Mouse (Mus musculus): ENCODE measurements around the gene Dcp1b. TPM values are rescaled to one million over a fixed set of nuclear protein-coding genes. Genes with fewer than 3 reads are reported as not detected.
"Not testable (repeated sequence)": the region's sequence is repeated elsewhere in the genome, so short reads cannot be mapped to it uniquely, and the experiment has no call there.

The Dcp1b gene
- polyA plus RNA-seq, 1 experiment from 2014 or later: 14.2 TPM

DNA sequence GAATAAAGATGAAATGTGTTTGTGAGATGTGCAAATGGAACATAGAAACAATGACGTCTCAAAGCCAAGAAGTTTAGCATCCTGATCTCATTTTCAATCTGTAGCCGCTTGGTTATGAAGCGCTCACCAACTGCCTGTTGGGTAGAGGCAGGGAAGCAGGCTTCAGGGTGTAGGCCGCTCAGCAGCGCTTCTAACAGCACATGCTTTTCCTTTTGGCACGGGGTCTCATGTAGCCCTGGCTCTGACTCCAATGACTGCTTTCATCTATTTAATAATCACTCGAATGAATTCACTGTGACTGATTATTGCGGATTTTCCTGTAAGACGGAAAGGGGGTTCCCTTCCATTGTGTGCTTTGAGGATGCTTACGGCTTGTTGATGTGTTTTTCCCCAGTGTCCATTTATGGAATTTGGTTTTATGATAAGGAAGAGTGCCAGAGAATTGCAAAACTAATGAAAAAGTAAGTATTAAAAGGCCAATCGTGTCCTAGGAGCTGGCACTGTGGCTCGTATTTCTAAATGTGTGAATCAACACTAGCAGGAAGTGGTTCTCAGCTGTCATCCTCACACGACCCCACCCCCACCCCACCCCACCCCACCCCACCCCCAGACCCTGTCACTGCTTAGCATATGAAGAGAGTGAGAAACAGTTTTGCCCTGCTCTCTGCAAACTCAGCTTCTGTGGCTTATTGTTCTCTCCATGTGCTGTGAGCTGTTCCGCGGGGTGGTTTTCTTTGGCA is 23.7 kb downstream of the Dcp1b start:
- Histone ChIP-seq H3K27me3 (replicated peaks) (no peaks in the 10 kb centered on the region), H3K9ac (no peak overlapping the region), H3K4me1 (peaks cover 13% of the 10 kb centered on the region), H3K9me3 (no peaks in the 10 kb centered on the region), H3K36me3 (replicated peaks) (peaks cover 6% of the 10 kb centered on the region; the same call in 1 of the 2 replicates), H3K27ac (no peak overlapping the region), H3K4me3 (no peak overlapping the region), H3K4me2 (no peak overlapping the region)
- 21% methylated on average over 15 of the region's 15 CpGs for WGBS
- peak; percentile 70; the same call in 1 of the 2 replicates for ATAC-seq (replicated peaks)

- no peak overlapping the region for H3K27ac ChIP-seq
Measured at GRCm38 (mm10) chr6:119199274-119199879, 24.3 kb downstream of the Dcp1b start.

DNA sequence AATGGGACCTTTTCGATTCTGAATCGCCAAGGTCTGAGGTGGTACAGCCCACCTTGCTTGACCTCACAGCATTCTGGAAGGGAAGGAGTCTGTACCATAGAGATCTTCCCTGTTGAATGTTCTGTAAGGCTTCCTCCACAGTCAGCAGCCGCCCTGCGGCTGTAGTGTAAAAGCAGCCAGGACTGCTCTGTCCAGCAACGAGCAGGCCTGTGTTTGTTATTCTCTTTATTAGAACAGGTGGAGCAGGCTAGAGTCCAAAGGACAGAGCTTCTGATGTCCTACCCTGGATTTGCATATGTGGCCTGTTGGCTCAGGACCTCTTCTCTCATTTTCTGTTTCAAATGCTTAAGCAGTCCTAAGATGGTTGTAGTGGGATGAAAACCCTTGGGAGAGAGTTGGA is 25.3 kb downstream of the Dcp1b start:
- Histone ChIP-seq H3K4me3 (no peak overlapping the region), H3K27ac (no peak overlapping the region), H3K36me3 (replicated peaks) (0 out of 2 replicates have a peak, but pooled peaks cover 8% of the 10 kb centered on the region), H3K4me1 (peaks cover 13% of the 10 kb centered on the region), H3K27me3 (replicated peaks) (no peaks in the 10 kb centered on the region), H3K9ac (no peak overlapping the region), H3K4me2 (no peak overlapping the region), H3K9me3 (no peaks in the 10 kb centered on the region)
- WGBS: 83% methylated on average over 5 of the region's 5 CpGs
- ATAC-seq (replicated peaks): no peak

More at GRCm38 (mm10) chr6:119199274-119199879, 24.3 kb downstream of the Dcp1b start:
- H3K27me3 ChIP-seq (replicated peaks): no peaks in the 10 kb centered on the region
- no peak overlapping the region for H3K9ac ChIP-seq
- H3K36me3 ChIP-seq (replicated peaks): 0 out of 2 replicates have a peak, but pooled peaks cover 8% of the 10 kb centered on the region
- peaks cover 13% of the 10 kb centered on the region for H3K4me1 ChIP-seq
- H3K9me3 ChIP-seq: no peaks in the 10 kb centered on the region
- no peak overlapping the region for H3K4me2 ChIP-seq
- ATAC-seq (replicated peaks): no peak
- 23% methylated on average over 8 of the region's 8 CpGs for WGBS
- H3K4me3 ChIP-seq: no peak overlapping the region

GRCm38 (mm10) chr6:119201575-119201974 is 26.5 kb downstream of the Dcp1b start:
- Histone ChIP-seq H3K4me3 (no peak overlapping the region), H3K4me2 (no peak overlapping the region), H3K9me3 (no peaks in the 10 kb centered on the region), H3K27ac (no peak overlapping the region), H3K36me3 (replicated peaks) (0 out of 2 replicates have a peak, but pooled peaks cover 8% of the 10 kb centered on the region), H3K9ac (no peak overlapping the region), H3K4me1 (peaks cover 13% of the 10 kb centered on the region), H3K27me3 (replicated peaks) (no peaks in the 10 kb centered on the region)
- 92% methylated on average over 4 of the region's 4 CpGs for WGBS
- ATAC-seq (replicated peaks): no peak

GRCm38 (mm10) chr6:119204286-119204685 is 29.2 kb downstream of the Dcp1b start:
- H3K9ac ChIP-seq: no peak overlapping the region
- H3K36me3 ChIP-seq (replicated peaks): 0 out of 2 replicates have a peak, but pooled peaks cover 8% of the 10 kb centered on the region
- no peaks in the 10 kb centered on the region for H3K27me3 ChIP-seq (replicated peaks)
- no peak overlapping the region for H3K27ac ChIP-seq
- 89% methylated on average over 7 of the region's 7 CpGs for WGBS
- H3K4me2 ChIP-seq: no peak overlapping the region
- ATAC-seq (replicated peaks): no peak
- no peaks in the 10 kb centered on the region for H3K9me3 ChIP-seq
- H3K4me3 ChIP-seq: no peak overlapping the region
- H3K4me1 ChIP-seq: peaks cover 3% of the 10 kb centered on the region

- H3K9me3 ChIP-seq: no peaks in the 10 kb centered on the region
- H3K27me3 ChIP-seq (replicated peaks): no peaks in the 10 kb centered on the region
- no peak overlapping the region for H3K4me3 ChIP-seq
- H3K4me1 ChIP-seq: no peaks in the 10 kb centered on the region
- 0 out of 2 replicates have a peak, but pooled peaks cover 8% of the 10 kb centered on the region for H3K36me3 ChIP-seq (replicated peaks)
- no peak for ATAC-seq (replicated peaks)
- H3K4me2 ChIP-seq: no peak overlapping the region
- no peak overlapping the region for H3K27ac ChIP-seq
- H3K9ac ChIP-seq: no peak overlapping the region
- WGBS: 59% methylated on average over 3 of the region's 3 CpGs
Measured at GRCm38 (mm10) chr6:119204915-119205314, 29.9 kb downstream of the Dcp1b start.

DNA sequence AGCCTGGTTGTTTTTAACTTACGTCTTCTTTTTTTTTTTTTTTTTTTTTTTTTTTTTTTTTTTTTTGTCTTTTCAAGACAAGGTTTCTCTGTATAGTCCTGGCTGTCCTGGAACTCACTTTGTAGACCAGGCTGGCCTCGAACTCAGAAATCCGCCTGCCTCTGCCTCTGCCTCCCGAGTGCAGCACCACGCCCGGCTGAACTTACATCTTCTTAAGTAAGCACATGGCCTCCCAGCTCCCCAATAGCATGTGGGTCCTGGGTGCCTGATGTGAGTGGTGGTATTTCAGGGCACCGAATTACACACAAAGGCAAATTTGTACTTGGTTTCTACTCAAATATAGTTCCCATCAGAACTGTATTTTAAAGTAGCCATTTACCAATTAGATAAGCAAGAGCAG is 31.0 kb downstream of the Dcp1b start:
- H3K4me2 ChIP-seq; ATAC-seq (replicated peaks); H3K4me1 ChIP-seq; H3K9ac ChIP-seq; H3K4me3 ChIP-seq; H3K36me3 ChIP-seq (replicated peaks); H3K27me3 ChIP-seq (replicated peaks); H3K9me3 ChIP-seq; H3K27ac ChIP-seq: not testable (repeated sequence)
- 88% methylated on average over 7 of the region's 7 CpGs for WGBS

- no peak for ATAC-seq (replicated peaks)
- no peaks in the 10 kb centered on the region for H3K27me3 ChIP-seq (replicated peaks)
- WGBS: 90% methylated on average over 5 of the region's 5 CpGs
- H3K9ac ChIP-seq: no peak overlapping the region
- H3K9me3 ChIP-seq: no peaks in the 10 kb centered on the region
- no peak overlapping the region for H3K4me3 ChIP-seq
- no peaks in the 10 kb centered on the region for H3K4me1 ChIP-seq
- H3K36me3 ChIP-seq (replicated peaks): peaks cover 16% of the 10 kb centered on the region; the same call in 1 of the 2 replicates
- no peak overlapping the region for H3K4me2 ChIP-seq
- H3K27ac ChIP-seq: no peak overlapping the region
Measured at GRCm38 (mm10) chr6:119213375-119213774, 38.3 kb downstream of the Dcp1b start.

DNA sequence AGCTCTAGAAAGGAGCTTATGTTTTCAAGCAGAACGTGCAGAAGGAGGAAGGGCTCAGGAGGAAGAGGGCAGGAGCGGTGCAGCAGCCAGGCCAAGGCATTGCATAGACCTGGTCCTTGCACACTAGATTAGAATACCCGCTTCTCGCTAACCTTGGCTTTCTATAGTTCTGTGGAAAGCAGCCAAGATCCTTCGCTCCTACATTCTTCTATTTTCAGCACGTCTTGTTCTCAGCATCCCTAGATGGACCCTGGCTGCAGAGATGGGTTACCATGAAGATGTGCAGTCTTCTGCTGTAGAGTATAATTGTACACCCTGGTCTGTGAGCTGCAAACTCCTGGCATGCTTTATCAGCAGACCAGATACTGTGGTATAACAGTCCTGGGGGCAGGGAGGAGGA is 39.1 kb downstream of the Dcp1b start:
- Histone ChIP-seq H3K4me1 (no peaks in the 10 kb centered on the region), H3K36me3 (replicated peaks) (peaks cover 16% of the 10 kb centered on the region; the same call in 1 of the 2 replicates), H3K4me2 (no peak overlapping the region), H3K9me3 (no peaks in the 10 kb centered on the region), H3K27me3 (replicated peaks) (no peaks in the 10 kb centered on the region), H3K4me3 (no peak overlapping the region), H3K9ac (no peak overlapping the region), H3K27ac (no peak overlapping the region)
- ATAC-seq (replicated peaks): no peak
- 86% methylated on average over 6 of the region's 6 CpGs for WGBS

DNA sequence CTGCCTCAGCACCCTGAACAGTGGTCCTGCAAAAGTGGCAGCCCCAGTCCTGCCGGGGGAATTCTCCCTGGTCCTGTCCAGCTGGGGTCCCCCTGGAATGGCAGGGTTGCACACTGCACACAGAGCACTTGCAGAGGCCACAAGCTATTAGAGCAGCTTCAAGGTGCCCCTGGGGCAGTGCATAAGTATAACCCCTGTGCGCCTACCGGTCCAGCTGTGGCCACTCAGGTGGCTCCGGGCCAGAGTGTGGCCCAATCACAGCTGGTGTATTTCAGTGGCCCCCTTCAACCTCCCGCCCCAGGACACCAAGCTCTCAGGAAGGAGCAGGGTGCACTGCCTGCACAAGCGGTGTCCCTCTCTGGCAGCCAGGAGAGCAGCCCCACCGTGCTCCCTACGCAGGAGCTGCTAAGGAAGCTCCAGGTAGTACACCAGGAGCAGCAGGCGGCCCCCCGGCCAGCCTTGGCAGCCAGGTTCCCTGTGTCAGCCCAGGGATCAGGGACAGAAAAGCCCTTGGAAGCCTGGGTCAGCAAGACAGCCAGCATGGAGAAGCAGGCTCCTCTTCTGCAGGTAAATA is 40.1 kb downstream of the Dcp1b start:
- Histone ChIP-seq H3K4me1 (no peaks in the 10 kb centered on the region), H3K27me3 (replicated peaks) (no peaks in the 10 kb centered on the region), H3K4me3 (no peak overlapping the region), H3K9me3 (no peaks in the 10 kb centered on the region), H3K36me3 (replicated peaks) (peaks cover 16% of the 10 kb centered on the region; the same call in 1 of the 2 replicates), H3K4me2 (no peak overlapping the region), H3K27ac (no peak overlapping the region), H3K9ac (no peak overlapping the region)
- no peak for ATAC-seq (replicated peaks)
- 95% methylated on average over 10 of the region's 10 CpGs for WGBS

DNA sequence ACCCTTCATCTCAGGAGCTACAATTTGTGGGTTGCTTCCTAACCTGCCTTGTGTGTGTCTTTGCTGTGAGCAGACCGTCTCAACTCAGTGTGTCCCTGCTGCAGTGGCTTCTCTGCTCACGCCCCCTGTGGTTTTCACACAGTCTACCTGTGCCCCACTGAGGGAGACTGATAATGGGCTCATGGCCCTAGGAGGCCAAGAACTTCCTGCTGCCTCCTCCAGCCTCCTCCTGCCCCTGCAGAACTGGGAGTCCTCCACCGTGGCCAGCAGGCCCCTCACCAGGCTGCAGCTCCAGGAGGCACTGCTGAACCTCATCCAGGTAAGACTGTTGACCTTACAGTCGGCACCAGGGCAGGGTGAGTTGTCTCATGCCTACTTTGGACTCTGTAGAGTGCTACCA is 42.6 kb downstream of the Dcp1b start:
- H3K4me2 ChIP-seq: no peak overlapping the region
- H3K27ac ChIP-seq: no peak overlapping the region
- no peak overlapping the region for H3K9ac ChIP-seq
- H3K27me3 ChIP-seq (replicated peaks): no peaks in the 10 kb centered on the region
- ATAC-seq (replicated peaks): no peak
- H3K4me1 ChIP-seq: 0 out of 2 replicates have a peak, but pooled peaks cover 3% of the 10 kb centered on the region
- H3K9me3 ChIP-seq: no peaks in the 10 kb centered on the region
- H3K4me3 ChIP-seq: no peak overlapping the region
- WGBS: 85% methylated on average over 4 of the region's 4 CpGs
- H3K36me3 ChIP-seq (replicated peaks): peaks cover 16% of the 10 kb centered on the region; the same call in 1 of the 2 replicates

- H3K27me3 ChIP-seq (replicated peaks): no peaks in the 10 kb centered on the region
- H3K27ac ChIP-seq: no peak overlapping the region
- H3K4me3 ChIP-seq: no peak overlapping the region
- H3K4me1 ChIP-seq: 0 out of 2 replicates have a peak, but pooled peaks cover 3% of the 10 kb centered on the region
- no peak overlapping the region for H3K9ac ChIP-seq
- WGBS: 87% methylated on average over 5 of the region's 5 CpGs
- ATAC-seq (replicated peaks): no peak
- no peaks in the 10 kb centered on the region for H3K9me3 ChIP-seq
- H3K36me3 ChIP-seq (replicated peaks): peaks cover 9% of the 10 kb centered on the region; the same call in 1 of the 2 replicates
- H3K4me2 ChIP-seq: no peak overlapping the region
Measured at GRCm38 (mm10) chr6:119218591-119218990, 43.5 kb downstream of the Dcp1b start.
